Mouse (Mus musculus): ENCODE measurements around the gene Bcas3. TPM values are rescaled to one million over a fixed set of nuclear protein-coding genes. Genes with fewer than 3 reads are reported as not detected.

The Bcas3 gene
- polyA plus RNA-seq, 1 experiment from 2014 or later, result 13.6 TPM

DNA sequence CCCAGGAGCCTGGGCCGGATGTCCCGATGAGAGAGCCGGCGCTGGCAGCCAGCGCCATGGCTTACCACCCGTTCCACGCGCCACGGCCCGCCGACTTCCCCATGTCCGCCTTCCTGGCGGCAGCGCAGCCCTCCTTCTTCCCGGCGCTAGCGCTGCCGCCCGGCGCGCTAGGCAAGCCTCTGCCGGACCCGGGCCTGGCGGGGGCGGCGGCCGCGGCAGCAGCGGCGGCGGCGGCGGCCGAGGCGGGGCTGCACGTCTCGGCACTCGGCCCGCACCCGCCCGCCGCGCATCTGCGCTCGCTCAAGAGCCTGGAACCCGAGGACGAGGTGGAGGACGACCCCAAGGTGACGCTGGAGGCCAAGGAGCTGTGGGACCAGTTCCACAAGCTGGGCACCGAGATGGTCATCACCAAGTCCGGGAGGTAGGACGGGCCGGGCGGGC is 480.1 kb downstream of the Bcas3 start:
- no peak for DNase-seq
- Histone ChIP-seq H3K4me1 (ENCODE audit: insufficient read depth) (peaks cover 15% of the 10 kb centered on the region), H3K4me3 (ENCODE audit: low read depth, low read length) (peak overlapping the region; percentile 52), H3K4me2 (ENCODE audit: low read depth, low read length) (peak overlapping the region; percentile 62), H3K9me3 (ENCODE audit: low read length) (no peaks in the 10 kb centered on the region), H3K27me3 (ENCODE audit: insufficient read depth, low read length) (peaks cover 93% of the 10 kb centered on the region), H3K36me3 (replicated peaks; ENCODE audit: insufficient read depth, low read length) (no peaks in the 10 kb centered on the region), H3K27ac (ENCODE audit: low read depth) (peak overlapping the region; percentile 75), H3K9ac (replicated peaks) (peak overlapping the region; percentile 57)
- ATAC-seq, result 0 out of 2 replicates have a peak, but pooled peaks have one; percentile 3
- TF ChIP-seq EP300 (IDR thresholded peaks at IDR 0.05; ENCODE audit: low read depth) (no peak), CTCF (IDR thresholded peaks at IDR 0.05; ENCODE audit: low read depth) (no peak)
- WGBS (ENCODE audit: insufficient replicate concordance), result 0% methylated on average over 49 of the region's 54 CpGs

DNA sequence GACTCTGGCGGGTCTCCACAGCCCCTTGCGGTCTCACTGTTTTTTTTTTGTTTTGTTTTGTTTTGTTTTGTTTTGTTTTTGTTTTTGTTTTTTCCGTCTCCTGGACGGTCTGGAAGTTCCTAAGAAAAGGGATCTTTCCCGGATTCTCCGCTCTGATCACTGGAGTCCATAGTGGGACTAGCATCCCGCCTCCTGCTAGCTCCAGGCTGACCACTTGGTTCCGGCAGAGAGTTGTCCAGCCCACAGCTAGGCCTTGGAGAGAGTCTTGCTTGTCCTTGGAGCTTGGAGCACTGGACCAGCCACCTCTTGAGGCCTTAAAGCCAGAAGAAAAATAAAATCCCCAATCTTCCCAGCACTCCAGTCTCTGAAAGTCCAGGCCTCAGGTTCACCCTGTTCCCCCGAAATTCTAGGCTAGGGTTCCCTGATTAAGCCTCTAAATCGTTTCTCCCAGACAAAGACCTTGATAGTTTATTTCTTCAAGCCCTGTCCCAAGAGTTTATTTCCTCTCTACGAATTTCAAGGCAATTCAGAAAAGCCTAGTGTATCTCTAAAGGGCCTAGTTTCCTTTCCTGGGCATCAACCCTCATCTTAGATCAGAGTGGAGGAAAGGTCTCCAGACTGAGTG is 480.9 kb downstream of the Bcas3 start:
- Histone ChIP-seq H3K9ac (replicated peaks) (peak overlapping the region; percentile 57), H3K36me3 (replicated peaks; ENCODE audit: insufficient read depth, low read length) (no peaks in the 10 kb centered on the region), H3K27ac (ENCODE audit: low read depth) (no peak overlapping the region), H3K4me2 (ENCODE audit: low read depth, low read length) (peak overlapping the region; percentile 62), H3K4me3 (ENCODE audit: low read depth, low read length) (peak overlapping the region; percentile 52), H3K9me3 (ENCODE audit: low read length) (no peaks in the 10 kb centered on the region), H3K4me1 (ENCODE audit: insufficient read depth) (peaks cover 15% of the 10 kb centered on the region), H3K27me3 (ENCODE audit: insufficient read depth, low read length) (peaks cover 96% of the 10 kb centered on the region)
- 5% methylated on average over 11 of the region's 11 CpGs for WGBS (ENCODE audit: insufficient replicate concordance)
- no peak for TF ChIP-seq CTCF (IDR thresholded peaks at IDR 0.05; ENCODE audit: low read depth)
- TF ChIP-seq EP300 (IDR thresholded peaks at IDR 0.05; ENCODE audit: low read depth), result no peak
- no peak for DNase-seq
- ATAC-seq, result no peak

DNA sequence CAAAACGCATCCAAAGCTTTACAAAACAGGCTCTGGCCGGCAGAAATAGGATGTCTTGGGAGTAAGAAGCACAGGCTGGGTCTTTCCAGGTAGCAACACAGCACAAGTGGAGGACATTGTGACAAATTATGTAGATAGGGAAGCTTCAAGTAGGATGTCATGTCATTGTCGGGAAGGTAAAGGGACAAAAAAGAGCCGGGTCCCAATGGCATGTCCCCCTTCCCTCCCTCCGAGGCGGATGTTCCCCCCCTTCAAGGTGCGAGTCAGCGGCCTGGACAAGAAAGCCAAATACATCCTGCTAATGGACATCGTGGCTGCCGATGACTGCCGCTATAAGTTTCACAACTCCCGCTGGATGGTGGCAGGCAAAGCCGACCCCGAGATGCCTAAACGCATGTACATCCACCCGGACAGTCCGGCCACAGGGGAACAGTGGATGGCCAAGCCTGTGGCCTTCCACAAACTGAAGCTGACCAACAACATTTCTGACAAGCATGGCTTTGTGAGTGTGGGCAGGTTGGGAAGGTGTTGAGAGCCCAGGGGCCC is 481.5 kb downstream of the Bcas3 start:
- DNase-seq, result no peak
- Histone ChIP-seq H3K4me3 (ENCODE audit: low read depth, low read length) (peak overlapping the region; percentile 52), H3K9me3 (ENCODE audit: low read length) (no peaks in the 10 kb centered on the region), H3K27me3 (ENCODE audit: insufficient read depth, low read length) (peaks cover 96% of the 10 kb centered on the region), H3K36me3 (replicated peaks; ENCODE audit: insufficient read depth, low read length) (no peaks in the 10 kb centered on the region), H3K9ac (replicated peaks) (peak overlapping the region; percentile 38), H3K4me1 (ENCODE audit: insufficient read depth) (peaks cover 12% of the 10 kb centered on the region), H3K27ac (ENCODE audit: low read depth) (no peak overlapping the region), H3K4me2 (ENCODE audit: low read depth, low read length) (peak overlapping the region; percentile 62)
- no peak for TF ChIP-seq EP300 (IDR thresholded peaks at IDR 0.05; ENCODE audit: low read depth)
- no peak for TF ChIP-seq CTCF (IDR thresholded peaks at IDR 0.05; ENCODE audit: low read depth)
- WGBS (ENCODE audit: insufficient replicate concordance), result 12% methylated on average over 17 of the region's 17 CpGs
- ATAC-seq, result no peak

DNA sequence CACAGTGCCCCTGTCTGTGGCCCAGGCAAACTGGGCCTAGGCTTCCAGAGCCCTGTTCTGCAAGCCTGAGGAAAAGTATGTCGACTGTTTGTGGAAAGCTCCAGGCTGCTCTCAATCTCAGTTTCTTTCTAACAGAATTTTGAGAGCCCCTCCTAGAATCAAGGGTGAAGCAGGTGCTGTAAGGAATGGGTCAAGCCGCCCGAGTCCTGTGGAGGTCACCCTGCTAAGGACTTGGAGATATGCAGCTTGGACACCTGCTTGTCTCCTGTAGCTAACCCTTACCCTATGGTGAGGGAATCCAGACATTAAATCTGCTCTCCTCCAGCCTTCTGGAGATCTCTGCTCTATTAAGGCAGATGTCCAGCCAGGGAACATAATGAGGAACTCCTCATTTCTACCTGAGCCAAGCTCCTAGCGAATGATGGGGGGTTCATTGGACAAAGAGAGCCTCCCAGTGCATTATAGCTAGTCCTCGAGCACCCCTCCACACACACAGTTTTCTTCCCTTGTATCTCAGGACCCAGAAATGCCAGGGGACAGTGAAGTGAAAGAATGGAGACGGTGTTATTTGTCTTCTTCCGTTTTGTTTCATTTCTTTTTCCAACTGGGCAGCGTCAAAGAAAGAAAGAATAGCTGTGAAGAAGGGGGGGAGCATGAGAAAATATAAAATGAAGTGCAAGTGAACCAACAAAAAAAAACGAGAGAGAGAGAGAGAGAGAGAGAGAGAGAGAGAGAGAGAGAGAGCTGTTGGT is 482.2 kb downstream of the Bcas3 start:
- Histone ChIP-seq H3K9ac (replicated peaks) (0 out of 2 replicates have a peak overlapping the region, but pooled peaks have one; percentile 8), H3K27me3 (ENCODE audit: insufficient read depth, low read length) (peaks cover 96% of the 10 kb centered on the region), H3K36me3 (replicated peaks; ENCODE audit: insufficient read depth, low read length) (no peaks in the 10 kb centered on the region), H3K9me3 (ENCODE audit: low read length) (no peaks in the 10 kb centered on the region), H3K4me2 (ENCODE audit: low read depth, low read length) (peak overlapping the region; percentile 20), H3K4me1 (ENCODE audit: insufficient read depth) (peaks cover 10% of the 10 kb centered on the region), H3K4me3 (ENCODE audit: low read depth, low read length) (peak overlapping the region; percentile 52; the same call in 1 of the 2 replicates), H3K27ac (ENCODE audit: low read depth) (no peak overlapping the region)
- 17% methylated on average over 9 of the region's 9 CpGs for WGBS (ENCODE audit: insufficient replicate concordance)
- TF ChIP-seq EP300 (IDR thresholded peaks at IDR 0.05; ENCODE audit: low read depth) (no peak), CTCF (IDR thresholded peaks at IDR 0.05; ENCODE audit: low read depth) (no peak)
- DNase-seq (no peak), ATAC-seq (no peak)

DNA sequence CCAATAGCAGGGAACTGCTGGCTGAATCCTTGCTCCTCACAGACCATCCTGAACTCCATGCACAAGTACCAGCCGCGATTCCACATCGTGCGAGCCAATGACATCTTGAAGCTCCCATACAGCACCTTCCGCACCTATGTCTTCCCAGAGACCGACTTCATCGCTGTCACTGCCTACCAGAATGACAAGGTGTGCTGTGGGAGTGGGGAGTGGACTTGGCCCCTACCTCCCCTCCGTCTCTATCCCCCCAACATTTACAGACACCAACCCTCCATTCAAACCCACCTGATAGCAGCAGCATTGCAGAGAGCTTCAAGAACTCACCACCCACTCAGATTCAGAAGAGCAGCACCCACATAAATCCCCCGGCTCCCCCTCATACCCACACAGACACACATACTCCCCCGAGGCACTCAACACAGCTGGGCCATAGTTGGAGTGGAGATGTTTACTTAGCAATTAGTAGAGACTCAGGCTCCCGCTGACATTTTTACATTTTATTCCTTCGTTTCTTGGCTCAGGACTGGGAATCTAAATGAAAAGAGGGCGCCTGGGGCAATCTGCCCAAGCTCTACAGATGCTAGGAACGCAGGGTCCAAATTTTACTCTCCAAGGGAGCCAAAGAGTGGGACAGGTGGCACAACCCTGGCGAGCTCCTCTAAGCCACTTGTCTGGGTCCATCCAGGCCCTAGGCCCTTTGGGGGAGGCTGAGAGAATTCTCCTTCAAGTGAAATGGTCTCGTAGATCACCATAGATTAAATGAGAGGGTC is 483.0 kb downstream of the Bcas3 start:
- H3K9ac ChIP-seq (replicated peaks), result no peak overlapping the region
- H3K4me1 ChIP-seq (ENCODE audit: insufficient read depth), result peaks cover 10% of the 10 kb centered on the region
- DNase-seq (no peak), ATAC-seq (no peak)
- no peaks in the 10 kb centered on the region for H3K9me3 ChIP-seq (ENCODE audit: low read length)
- TF ChIP-seq EP300 (IDR thresholded peaks at IDR 0.05; ENCODE audit: low read depth) (no peak), CTCF (IDR thresholded peaks at IDR 0.05; ENCODE audit: low read depth) (no peak)
- H3K4me3 ChIP-seq (ENCODE audit: low read depth, low read length), result no peak overlapping the region
- peaks cover 96% of the 10 kb centered on the region for H3K27me3 ChIP-seq (ENCODE audit: insufficient read depth, low read length)
- H3K4me2 ChIP-seq (ENCODE audit: low read depth, low read length), result no peak overlapping the region
- no peak overlapping the region for H3K27ac ChIP-seq (ENCODE audit: low read depth)
- no peaks in the 10 kb centered on the region for H3K36me3 ChIP-seq (replicated peaks; ENCODE audit: insufficient read depth, low read length)
- WGBS (ENCODE audit: insufficient replicate concordance), result 15% methylated on average over 16 of the region's 16 CpGs
